In the genomic region with DNA sequence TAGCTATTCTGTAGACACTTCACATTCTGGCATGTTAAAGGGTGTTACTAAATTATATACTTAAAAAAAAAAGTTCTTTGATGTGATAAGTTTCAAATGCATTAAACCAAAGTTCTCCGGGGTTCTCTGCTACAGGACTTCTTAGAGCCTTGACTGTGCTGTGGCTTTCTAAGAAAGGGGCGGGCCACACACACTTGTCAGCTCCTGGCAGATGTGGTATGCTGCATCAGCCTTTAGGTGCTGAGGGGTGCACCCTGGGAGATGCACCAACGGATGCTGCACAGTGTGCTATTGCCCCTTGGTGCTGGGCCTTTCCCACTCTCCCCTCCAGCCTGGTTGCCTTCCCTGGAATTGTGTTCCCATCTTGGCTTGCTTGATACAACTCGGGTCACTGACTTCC, we compare ENCODE assay signal across 22 mouse cellular contexts.
DNase-seq lines count a peak whose midpoint lies in the region; ATAC-seq and TF ChIP-seq lines count a peak whose summit lies in the region.
"Had no signal": no experiment of that assay in that cellular context is flagged by ENCODE, and none has a peak within 500 bp of the region (broad histone marks: within the 10 kb centered on the region; RNA-seq: fewer than 3 reads in every experiment).

No protein-coding gene starts in this region.

- no peak for TF ChIP-seq CTCF in thymus, adult 2 months (IDR thresholded peaks at IDR 0.05; ENCODE audit: borderline replicate concordance, control insufficient read depth, extremely low read depth, insufficient read depth, low read length, poor library complexity)

- H3K4me3 ChIP-seq in thymus, adult 2 months (ENCODE audit: control insufficient read depth, insufficient read depth, low read length), result no peak overlapping the region
- H3K4me3 ChIP-seq: embryonic facial prominence, embryonic 12.5 days; heart, embryonic 10.5 days; hindbrain, embryonic 15.5 days; midbrain, embryonic 13.5 days; stomach, embryonic 15.5 days had no signal

- no peak for TF ChIP-seq POLR2A in thymus, adult 2 months (IDR thresholded peaks at IDR 0.05; ENCODE audit: control insufficient read depth, extremely low read depth, insufficient read depth, low read length, poor library complexity)

- WGBS in thymus, adult 2 months, result 13% methylated on average over 4 of the region's 4 CpGs

- no peak overlapping the region for H3K27ac ChIP-seq in thymus, adult 2 months (ENCODE audit: control insufficient read depth, insufficient read depth, low read length)
- H3K27ac ChIP-seq: embryonic facial prominence, embryonic 12.5 days; heart, embryonic 10.5 days; hindbrain, embryonic 15.5 days; midbrain, embryonic 13.5 days; stomach, embryonic 15.5 days had no signal

- DNase-seq in CD4-positive, CD25-positive, alpha-beta regulatory T cell, adult 2 months (ENCODE audit: low read depth, low spot score), result peak; percentile 70
- DNase-seq in thymus, adult 2 months, result peak; percentile 29
- DNase-seq in thymus, postnatal 4 days, result peak; percentile 54
- no peak for DNase-seq in lung, adult 18-20 months
- DNase-seq in cerebellum, postnatal 10 days, result no peak
- DNase-seq in spleen, postnatal 4 days (ENCODE audit: low spot score in 2 of 2), result no peak
- DNase-seq: B cell, adult 2 months; cerebellum, adult 18-20 months; cerebellum, postnatal 25 days; kidney, adult 9 months; kidney, postnatal 14 days; liver, postnatal 0 days; lung, postnatal 10 days; right cerebral cortex, adult 18-20 months; right cerebral cortex, postnatal 4 days had no signal

- ATAC-seq in inflammation-experienced regulatory T-cells, adult 6 months, result peak; percentile 52
- ATAC-seq: intestine, embryonic 16.5 days; liver, postnatal 0 days; midbrain, embryonic 13.5 days had no signal

- no peaks in the 10 kb centered on the region for H3K36me3 ChIP-seq in thymus, adult 2 months (ENCODE audit: control insufficient read depth, insufficient read depth, low read length)
- H3K36me3 ChIP-seq: embryonic facial prominence, embryonic 12.5 days; heart, embryonic 10.5 days; hindbrain, embryonic 15.5 days; midbrain, embryonic 13.5 days; stomach, embryonic 15.5 days had no signal

- no peaks in the 10 kb centered on the region for H3K27me3 ChIP-seq in thymus, adult 2 months (ENCODE audit: control insufficient read depth, insufficient read depth, low read length)
- H3K27me3 ChIP-seq: embryonic facial prominence, embryonic 12.5 days; hindbrain, embryonic 15.5 days; midbrain, embryonic 13.5 days; stomach, embryonic 15.5 days had no signal

- peaks cover 4% of the 10 kb centered on the region; the same call in 1 of the 2 replicates for H3K4me1 ChIP-seq in thymus, adult 2 months (replicated peaks; ENCODE audit: control insufficient read depth, insufficient read depth, low read length)
- H3K4me1 ChIP-seq: embryonic facial prominence, embryonic 12.5 days; midbrain, embryonic 13.5 days; stomach, embryonic 15.5 days had no signal

Comparison
In these comparisons a context has a peak if more than half of its experiments do, and no peak if none do; other contexts are left out.
1. DNase-seq: peak in CD4-positive, CD25-positive, alpha-beta regulatory T cell, adult 2 months (single experiment), thymus, adult 2 months (single experiment) and thymus, postnatal 4 days (single experiment); none in lung, adult 18-20 months (0 of 2), cerebellum, postnatal 10 days (0 of 2) and spleen, postnatal 4 days (0 of 2).